Mouse (Mus musculus) myocyte (in vitro differentiated cells): ENCODE measurements around the gene Brd9.

Source experiments
- POLR2A ChIP-seq: IDR thresholded peaks from one replicate; pipeline ENCODE4 v1.6.1; 2011; ENCODE audit warnings: low read depth, mild to moderate bottlenecking, control low read depth, moderate library complexity; ENCODE audit not compliant: insufficient read length
- TCF12 ChIP-seq: IDR thresholded peaks from one replicate; pipeline ENCODE4 v1.6.1; 2011; ENCODE audit warnings: mild to moderate bottlenecking, control low read depth; ENCODE audit not compliant: poor library complexity, insufficient read depth, severe bottlenecking

DNA sequence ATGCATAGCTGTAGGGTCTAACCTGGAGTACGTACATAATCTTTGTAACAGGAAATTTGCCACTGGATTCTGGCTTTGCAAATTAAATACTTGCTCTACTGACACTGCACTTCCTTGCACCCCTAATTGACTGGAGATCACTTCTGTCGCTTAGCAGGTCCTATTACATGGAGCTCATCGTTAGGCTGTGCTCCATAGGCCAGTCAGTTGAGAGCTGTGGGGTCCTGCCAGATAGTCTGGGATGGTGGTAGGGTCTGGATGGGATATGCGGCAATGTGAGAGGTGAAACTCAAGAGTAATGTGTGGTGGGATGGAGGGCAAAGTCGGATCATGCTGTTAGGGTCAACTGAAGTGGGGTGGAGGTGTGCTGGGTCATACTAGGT is 682 bp upstream of the Brd9 start:
- TF ChIP-seq TCF12 (no peak), POLR2A (no peak)
